Mouse (Mus musculus) midbrain, embryonic 15.5 days (tissue): Measurements from ENCODE around the gene Slc25a47. TPM values are rescaled to one million over a fixed set of nuclear protein-coding genes. Genes with fewer than 3 reads are reported as not detected.
A peak's percentile ranks its signal among the peaks of the same experiment; 100 is the strongest.
"Not testable (repeated sequence)": the region's sequence is repeated elsewhere in the genome, so short reads cannot be mapped to it uniquely, and the experiment has no call there.

Experiments
- ATAC-seq: fragments of 200-750 bp; cut with Nextera tagmentation; replicated peaks from 2 replicates; pipeline ENCODE4 v1.8.0; 2017; ENCODE audit warnings: moderate TSS enrichment
- H3K27ac ChIP-seq: fragments of 300-500 bp; sonication (generic); 2 replicates; pipeline ENCODE4 v1.5.1; 2015; ENCODE audit warnings: mild to moderate bottlenecking, inconsistent platforms
- H3K27me3 ChIP-seq: fragments of 300-500 bp; sonication (generic); replicated peaks from 2 replicates; pipeline ENCODE4 v1.6.1; 2015; ENCODE audit warnings: inconsistent platforms
- H3K36me3 ChIP-seq: fragments of 300-500 bp; sonication (generic); replicated peaks from 2 replicates; pipeline ENCODE4 v1.6.1; 2015; ENCODE audit warnings: inconsistent platforms
- H3K4me1 ChIP-seq: fragments of 300-500 bp; sonication (generic); 2 replicates; pipeline ENCODE4 v1.6.1; 2015; ENCODE audit warnings: inconsistent platforms
- H3K4me2 ChIP-seq: fragments of 300-500 bp; sonication (generic); 2 replicates; pipeline ENCODE4 v1.6.1; 2015; ENCODE audit warnings: inconsistent platforms, mild to moderate bottlenecking, moderate library complexity
- H3K4me3 ChIP-seq: fragments of 300-500 bp; sonication (generic); 2 replicates; pipeline ENCODE4 v1.5.1; 2015; ENCODE audit warnings: mild to moderate bottlenecking, inconsistent platforms
- H3K9ac ChIP-seq: fragments of 300-500 bp; sonication (generic); 2 replicates; pipeline ENCODE4 v1.6.1; 2015; ENCODE audit warnings: mild to moderate bottlenecking, inconsistent platforms
- H3K9me3 ChIP-seq: fragments of 300-500 bp; sonication (generic); 2 replicates; pipeline ENCODE4 v1.6.1; 2016; ENCODE audit warnings: inconsistent platforms
- WGBS: fragments of 180-500 bp; shearing (Covaris S2); methylation state at CpG from one replicate; pipeline ENCODE4 v1.1.7; 2015; ENCODE audit warnings: mixed read lengths; 5-methylcytosine and 5-hydroxymethylcytosine counted together
- polyA plus RNA-seq: library from polyadenylated mRNA; unstranded; fragments of >200 nt; fragmentation: Nextera tagmentation; extraction: Ambion mirVana; gene quantifications from 2 replicates; pipeline ENCODE4 v1.2.1, GENCODE M21; 2015

Gene Slc25a47
- polyA plus RNA-seq, 1 experiment from 2014 or later: 8.7 TPM

- Histone ChIP-seq H3K4me2 (no peak overlapping the region), H3K4me1 (peaks cover 16% of the 10 kb centered on the region), H3K9me3 (no peaks in the 10 kb centered on the region), H3K9ac (no peak overlapping the region), H3K36me3 (no peaks in the 10 kb centered on the region), H3K27ac (no peak overlapping the region), H3K27me3 (no peaks in the 10 kb centered on the region), H3K4me3 (no peak overlapping the region)
- WGBS: 82% methylated on average over 5 of the region's 5 CpGs
- no peak for ATAC-seq
Observed at GRCm38 (mm10) chr12:108829636-108830035, 6.2 kb upstream of the Slc25a47 start.

GRCm38 (mm10) chr12:108830358-108830757 is 5.5 kb upstream of the Slc25a47 start:
- WGBS: 87% methylated on average over 6 of the region's 6 CpGs
- Histone ChIP-seq H3K9me3 (no peaks in the 10 kb centered on the region), H3K9ac (no peak overlapping the region), H3K36me3 (no peaks in the 10 kb centered on the region), H3K27ac (no peak overlapping the region), H3K4me2 (no peak overlapping the region), H3K27me3 (no peaks in the 10 kb centered on the region), H3K4me3 (no peak overlapping the region), H3K4me1 (peaks cover 23% of the 10 kb centered on the region)
- no peak for ATAC-seq

DNA sequence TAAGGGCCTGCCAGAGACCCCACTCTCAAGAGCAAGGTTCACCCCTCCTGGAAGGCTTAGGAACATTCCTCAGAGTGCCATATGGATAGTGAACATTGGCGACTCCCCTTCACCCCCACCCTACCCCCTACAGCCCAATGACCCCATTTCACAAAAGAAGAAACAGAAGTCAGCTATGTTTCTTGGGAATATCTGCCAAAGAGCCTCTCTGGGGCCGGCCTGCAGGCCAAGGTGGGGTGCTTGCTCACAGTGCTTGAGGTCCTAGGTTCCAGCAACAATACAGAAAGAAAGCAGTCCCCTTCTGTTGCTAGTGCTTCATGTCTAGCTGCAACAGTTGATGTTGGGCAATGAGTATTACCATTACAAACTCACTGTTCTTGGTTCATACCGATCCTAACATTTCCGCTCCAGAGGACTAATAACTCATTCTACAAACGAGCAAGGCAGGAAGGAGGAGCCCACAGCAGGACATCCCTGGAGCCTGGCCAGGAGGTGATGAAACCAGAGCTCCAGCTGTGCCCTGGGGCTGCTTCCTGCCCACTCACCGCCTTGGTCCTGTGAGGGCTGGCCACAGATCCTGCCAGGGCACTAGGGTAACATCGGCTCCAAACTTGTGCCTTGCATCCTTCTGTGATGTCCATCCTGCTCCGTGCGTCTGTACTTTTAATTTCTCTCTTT is 3.7 kb upstream of the Slc25a47 start:
- ATAC-seq: no peak
- 65% methylated on average over 9 of the region's 9 CpGs for WGBS
- no peaks in the 10 kb centered on the region for H3K9me3 ChIP-seq
- H3K36me3 ChIP-seq: no peaks in the 10 kb centered on the region
- H3K4me3 ChIP-seq: no peak overlapping the region
- no peaks in the 10 kb centered on the region for H3K27me3 ChIP-seq
- no peak overlapping the region for H3K9ac ChIP-seq
- no peak overlapping the region for H3K27ac ChIP-seq
- H3K4me1 ChIP-seq: peaks cover 35% of the 10 kb centered on the region
- no peak overlapping the region for H3K4me2 ChIP-seq

DNA sequence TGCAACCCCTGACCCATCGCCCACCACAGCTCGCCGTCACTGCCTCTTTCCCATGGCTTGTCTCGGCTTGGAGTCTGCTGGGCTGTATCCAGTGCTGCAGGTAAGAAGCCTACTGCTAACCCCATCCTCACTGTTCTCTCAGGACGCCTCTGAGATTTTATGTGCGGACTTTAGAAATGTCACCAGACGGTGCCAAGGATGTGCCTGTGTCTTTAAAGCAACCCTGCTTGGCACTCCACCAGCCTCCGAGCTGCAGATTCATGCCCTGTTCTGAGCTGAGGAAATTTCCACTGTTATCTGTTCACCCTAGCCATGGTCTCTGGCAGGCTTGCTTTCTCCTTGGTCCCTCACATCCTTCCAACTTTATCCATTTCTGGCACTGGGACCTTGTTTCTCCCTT is 3.0 kb upstream of the Slc25a47 start:
- Histone ChIP-seq H3K4me3 (no peak overlapping the region), H3K9ac (no peak overlapping the region), H3K27me3 (no peaks in the 10 kb centered on the region), H3K4me2 (no peak overlapping the region), H3K36me3 (no peaks in the 10 kb centered on the region), H3K9me3 (no peaks in the 10 kb centered on the region), H3K27ac (no peak overlapping the region), H3K4me1 (peaks cover 42% of the 10 kb centered on the region)
- 82% methylated on average over 8 of the region's 8 CpGs for WGBS
- no peak for ATAC-seq

- peaks cover 48% of the 10 kb centered on the region for H3K4me1 ChIP-seq
- no peak overlapping the region for H3K27ac ChIP-seq
- H3K36me3 ChIP-seq: no peaks in the 10 kb centered on the region
- H3K27me3 ChIP-seq: no peaks in the 10 kb centered on the region
- H3K9ac ChIP-seq: no peak overlapping the region
- no peak for ATAC-seq
- WGBS: 94% methylated on average over 3 of the region's 3 CpGs
- H3K9me3 ChIP-seq: no peaks in the 10 kb centered on the region
- no peak overlapping the region for H3K4me2 ChIP-seq
- no peak overlapping the region for H3K4me3 ChIP-seq
Observed at GRCm38 (mm10) chr12:108833408-108833807, 2.4 kb upstream of the Slc25a47 start.

DNA sequence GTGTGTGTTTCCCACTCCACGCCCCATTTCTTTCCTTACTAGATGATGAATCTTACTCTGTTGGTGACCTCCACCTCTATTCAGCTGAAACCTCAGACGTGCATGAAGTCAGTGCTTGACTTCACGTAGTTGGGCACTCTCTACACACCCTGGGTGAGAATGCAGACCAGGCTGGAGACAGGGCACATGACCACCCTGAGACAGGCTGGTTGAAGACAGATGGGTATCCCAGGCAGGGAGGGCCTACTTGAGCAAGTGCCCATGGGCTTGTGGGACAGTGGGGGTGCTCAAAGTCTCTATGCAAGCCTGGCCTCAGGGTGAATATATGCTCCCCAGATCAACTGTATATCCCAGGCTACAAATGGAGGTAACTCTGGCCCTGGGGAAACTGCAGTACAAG is 1.5 kb upstream of the Slc25a47 start:
- no peaks in the 10 kb centered on the region for H3K36me3 ChIP-seq
- no peaks in the 10 kb centered on the region for H3K27me3 ChIP-seq
- no peaks in the 10 kb centered on the region for H3K9me3 ChIP-seq
- peaks cover 52% of the 10 kb centered on the region for H3K4me1 ChIP-seq
- H3K27ac ChIP-seq: no peak overlapping the region
- ATAC-seq: no peak
- peak overlapping the region; percentile 70; the same call in 1 of the 2 replicates for H3K4me3 ChIP-seq
- H3K4me2 ChIP-seq: peak overlapping the region; percentile 79
- no peak overlapping the region for H3K9ac ChIP-seq
- 90% methylated on average over 3 of the region's 3 CpGs for WGBS

GRCm38 (mm10) chr12:108834786-108835185 is 1.1 kb upstream of the Slc25a47 start:
- WGBS: 36% methylated on average over 5 of the region's 5 CpGs
- no peaks in the 10 kb centered on the region for H3K9me3 ChIP-seq
- peaks cover 52% of the 10 kb centered on the region for H3K4me1 ChIP-seq
- H3K36me3 ChIP-seq: no peaks in the 10 kb centered on the region
- H3K9ac ChIP-seq: no peak overlapping the region
- no peak for ATAC-seq
- H3K4me2 ChIP-seq: peak overlapping the region; percentile 79
- H3K4me3 ChIP-seq: peak overlapping the region; percentile 70
- H3K27ac ChIP-seq: no peak overlapping the region
- no peaks in the 10 kb centered on the region for H3K27me3 ChIP-seq

- Histone ChIP-seq H3K27ac (peak overlapping the region; percentile 35), H3K36me3 (no peaks in the 10 kb centered on the region), H3K4me2 (peak overlapping the region; percentile 79), H3K9ac (peak overlapping the region; percentile 62), H3K4me3 (peak overlapping the region; percentile 70), H3K4me1 (peaks cover 52% of the 10 kb centered on the region), H3K9me3 (no peaks in the 10 kb centered on the region), H3K27me3 (no peaks in the 10 kb centered on the region)
- peak; percentile 65 for ATAC-seq
- 1% methylated on average over 51 of the region's 51 CpGs for WGBS
Observed at GRCm38 (mm10) chr12:108835208-108835839, 522 bp upstream of the Slc25a47 start.

- Histone ChIP-seq H3K36me3 (no peaks in the 10 kb centered on the region), H3K4me3 (peak overlapping the region; percentile 70), H3K9me3 (no peaks in the 10 kb centered on the region), H3K27ac (no peak overlapping the region), H3K4me1 (peaks cover 52% of the 10 kb centered on the region), H3K9ac (peak overlapping the region; percentile 68), H3K4me2 (peak overlapping the region; percentile 79), H3K27me3 (no peaks in the 10 kb centered on the region)
- WGBS: 62% methylated on average over 7 of the region's 7 CpGs
- no peak for ATAC-seq
Observed at GRCm38 (mm10) chr12:108836722-108837121, 876 bp downstream of the Slc25a47 start.

DNA sequence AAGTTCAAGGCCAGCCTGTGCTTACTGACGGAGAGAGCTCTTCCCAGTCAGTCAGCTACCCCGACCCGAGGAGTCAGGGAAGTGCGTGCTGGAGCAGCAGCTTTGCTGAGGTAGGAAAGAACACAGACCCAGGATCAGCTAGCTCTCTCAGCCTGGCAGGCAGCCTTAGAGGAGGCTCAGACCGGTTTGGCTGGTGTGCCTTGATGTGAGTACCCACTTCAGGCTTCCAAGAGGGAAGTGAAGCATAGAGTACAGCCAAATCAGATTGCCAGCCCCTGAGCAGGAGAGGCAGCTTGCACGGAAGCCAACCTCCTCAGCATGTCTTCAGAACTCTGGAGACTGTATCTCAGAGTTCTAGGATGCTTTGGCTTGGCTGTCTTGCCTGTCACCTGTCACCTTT is 5.3 kb downstream of the Slc25a47 start:
- ATAC-seq: no peak
- H3K27me3 ChIP-seq: no peaks in the 10 kb centered on the region
- peaks cover 6% of the 10 kb centered on the region; the same call in 1 of the 2 replicates for H3K36me3 ChIP-seq
- H3K4me3 ChIP-seq: no peak overlapping the region
- peaks cover 26% of the 10 kb centered on the region for H3K4me1 ChIP-seq
- no peak overlapping the region for H3K27ac ChIP-seq
- no peak overlapping the region for H3K9ac ChIP-seq
- no peaks in the 10 kb centered on the region for H3K9me3 ChIP-seq
- WGBS: 90% methylated on average over 6 of the region's 6 CpGs
- H3K4me2 ChIP-seq: no peak overlapping the region

DNA sequence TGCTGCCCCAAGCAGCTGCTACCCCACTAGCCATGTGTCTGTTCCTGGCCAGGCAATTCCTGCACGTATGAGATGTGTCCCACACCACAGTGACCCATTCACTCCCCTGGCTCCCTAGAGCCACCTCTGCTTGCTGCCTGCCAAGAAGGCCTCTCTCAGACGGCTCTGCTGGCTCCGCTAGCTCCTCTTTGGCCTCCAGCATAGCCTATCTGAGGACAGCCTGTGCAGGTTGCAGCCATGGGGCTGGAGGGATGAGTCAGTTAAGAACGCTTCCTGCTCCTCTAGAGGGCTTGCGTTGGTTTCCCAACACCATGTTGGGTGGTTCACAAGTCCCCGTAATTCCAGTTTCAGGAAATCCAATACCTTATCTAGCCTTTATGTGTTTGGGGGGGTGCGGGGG is 6.8 kb downstream of the Slc25a47 start:
- Histone ChIP-seq H3K36me3 (peaks cover 6% of the 10 kb centered on the region; the same call in 1 of the 2 replicates), H3K9ac (no peak overlapping the region), H3K27me3 (no peaks in the 10 kb centered on the region), H3K4me1 (peaks cover 11% of the 10 kb centered on the region), H3K4me3 (no peak overlapping the region), H3K27ac (no peak overlapping the region), H3K4me2 (no peak overlapping the region), H3K9me3 (no peaks in the 10 kb centered on the region)
- 89% methylated on average over 7 of the region's 7 CpGs for WGBS
- ATAC-seq: no peak

DNA sequence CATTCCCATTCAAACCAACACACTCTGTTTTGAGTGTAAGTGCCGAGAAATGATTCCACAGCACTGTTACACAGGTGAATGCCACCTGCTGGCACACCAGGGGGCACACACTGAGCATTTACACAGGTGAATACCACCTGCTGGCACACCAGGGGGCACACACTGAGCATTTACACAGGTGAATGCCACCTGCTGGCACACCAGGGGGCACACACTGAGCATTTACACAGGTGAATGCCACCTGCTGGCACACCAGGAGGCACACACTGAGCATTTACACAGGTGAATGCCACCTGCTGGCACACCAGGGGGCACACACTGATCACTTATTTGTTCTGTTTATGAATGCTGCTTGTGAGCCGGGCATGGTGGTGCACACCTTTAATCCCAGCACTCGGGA is 12.2 kb downstream of the Slc25a47 start:
- ATAC-seq, H3K4me2 ChIP-seq, H3K27ac ChIP-seq, H3K4me1 ChIP-seq, H3K27me3 ChIP-seq, H3K9ac ChIP-seq, H3K4me3 ChIP-seq, H3K9me3 ChIP-seq, H3K36me3 ChIP-seq: not testable (repeated sequence)
- 92% methylated on average over 3 of the region's 3 CpGs for WGBS
